Mouse (Mus musculus) erythroblast, embryonic 14.5 days (primary cell): ENCODE results near the gene Prkcz.

Experiments
- GATA1 ChIP-seq: IDR thresholded peaks from 2 replicates; pipeline ENCODE4 v1.6.1; 2012; ENCODE audit warnings: low read length, inconsistent platforms, mixed read lengths
- TAL1 ChIP-seq: IDR thresholded peaks from 3 replicates; pipeline ENCODE4 v1.6.1; 2012; ENCODE audit warnings: low read length, inconsistent platforms, mixed read lengths

- no peak for TF ChIP-seq GATA1
- TF ChIP-seq TAL1: no peak
Measured at GRCm38 (mm10) chr4:155217241-155218103, 143.7 kb downstream of the Prkcz start.
